Mouse (Mus musculus) midbrain, embryonic 13.5 days (tissue): Measurements from ENCODE around the gene Tor1a. TPM values are rescaled to one million over a fixed set of nuclear protein-coding genes. Genes with fewer than 3 reads are reported as not detected.
A peak's percentile ranks its signal among the peaks of the same experiment; 100 is the strongest.
"Not testable (repeated sequence)": the region's sequence is repeated elsewhere in the genome, so short reads cannot be mapped to it uniquely, and the experiment has no call there.

Experiments used
- ATAC-seq: fragments of 200-750 bp; cut with Nextera tagmentation; 2 replicates; pipeline ENCODE4 v1.8.0; 2017; ENCODE audit warnings: mild to moderate bottlenecking, moderate TSS enrichment, moderate library complexity
- H3K27ac ChIP-seq: fragments of 300-500 bp; sonication (generic); 2 replicates; pipeline ENCODE4 v1.5.1; 2015; ENCODE audit warnings: inconsistent platforms, mild to moderate bottlenecking, moderate library complexity
- H3K27me3 ChIP-seq: fragments of 300-500 bp; sonication (generic); 2 replicates; pipeline ENCODE4 v1.6.1; 2015; ENCODE audit warnings: mild to moderate bottlenecking, inconsistent platforms
- H3K36me3 ChIP-seq: fragments of 300-500 bp; sonication (generic); 2 replicates; pipeline ENCODE4 v1.6.1; 2015; ENCODE audit warnings: mild to moderate bottlenecking, inconsistent platforms
- H3K4me1 ChIP-seq: fragments of 300-500 bp; sonication (generic); replicated peaks from 2 replicates; pipeline ENCODE4 v1.6.1; 2015; ENCODE audit warnings: inconsistent platforms
- H3K4me2 ChIP-seq: fragments of 300-500 bp; sonication (generic); replicated peaks from 2 replicates; pipeline ENCODE4 v1.6.1; 2015; ENCODE audit warnings: moderate library complexity, mild to moderate bottlenecking, inconsistent platforms
- H3K4me3 ChIP-seq: fragments of 300-500 bp; sonication (generic); replicated peaks from 2 replicates; pipeline ENCODE4 v1.5.1; 2015; ENCODE audit warnings: mild to moderate bottlenecking, inconsistent platforms
- H3K9ac ChIP-seq: fragments of 300-500 bp; sonication (generic); replicated peaks from 2 replicates; pipeline ENCODE4 v1.6.1; 2015; ENCODE audit warnings: mild to moderate bottlenecking, inconsistent platforms
- H3K9me3 ChIP-seq: fragments of 300-500 bp; sonication (generic); 2 replicates; pipeline ENCODE4 v1.6.1; 2016; ENCODE audit warnings: mild to moderate bottlenecking, inconsistent platforms
- WGBS: fragments of 180-500 bp; shearing (Covaris S2); methylation state at CpG from one replicate; pipeline ENCODE4 v1.1.7; 2015; 5-methylcytosine and 5-hydroxymethylcytosine counted together
- polyA plus RNA-seq: library from polyadenylated mRNA; unstranded; fragments of >200 nt; fragmentation: Nextera tagmentation; extraction: Ambion mirVana; gene quantifications from 2 replicates; pipeline ENCODE4 v1.2.1, GENCODE M21; 2015

Gene Tor1a
- polyA plus RNA-seq, 1 experiment from 2014 or later = 95.7 TPM

DNA sequence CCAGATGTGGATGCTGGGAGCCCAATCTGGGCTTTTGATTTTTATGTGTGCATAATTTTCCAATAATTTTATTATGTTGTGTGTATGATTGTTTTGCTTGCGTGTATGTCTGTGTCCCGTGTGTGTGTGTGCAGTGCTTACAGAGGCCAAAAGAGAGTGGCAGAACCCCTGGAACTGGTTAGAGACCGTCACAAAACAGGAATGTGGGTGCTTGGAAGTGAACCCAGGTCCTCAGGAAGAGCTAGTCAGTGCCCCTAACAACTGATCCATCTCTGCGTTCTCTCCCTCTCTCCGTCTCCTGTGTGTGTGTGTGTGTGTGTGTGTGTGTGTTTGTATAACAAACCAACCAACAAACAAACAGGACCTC is 15.3 kb downstream of the Tor1a start:
- ATAC-seq = peak; percentile 75
- Histone ChIP-seq H3K4me2 (peak overlapping the region; percentile 93), H3K27me3 (no peaks in the 10 kb centered on the region; the same call in 1 of the 2 replicates), H3K9ac (no peak overlapping the region), H3K36me3 (peaks cover 27% of the 10 kb centered on the region), H3K4me1 (peaks cover 35% of the 10 kb centered on the region), H3K9me3 (no peaks in the 10 kb centered on the region), H3K4me3 (peak overlapping the region; percentile 84), H3K27ac (peak overlapping the region; percentile 88)
- 25% methylated on average over 5 of the region's 5 CpGs for WGBS

DNA sequence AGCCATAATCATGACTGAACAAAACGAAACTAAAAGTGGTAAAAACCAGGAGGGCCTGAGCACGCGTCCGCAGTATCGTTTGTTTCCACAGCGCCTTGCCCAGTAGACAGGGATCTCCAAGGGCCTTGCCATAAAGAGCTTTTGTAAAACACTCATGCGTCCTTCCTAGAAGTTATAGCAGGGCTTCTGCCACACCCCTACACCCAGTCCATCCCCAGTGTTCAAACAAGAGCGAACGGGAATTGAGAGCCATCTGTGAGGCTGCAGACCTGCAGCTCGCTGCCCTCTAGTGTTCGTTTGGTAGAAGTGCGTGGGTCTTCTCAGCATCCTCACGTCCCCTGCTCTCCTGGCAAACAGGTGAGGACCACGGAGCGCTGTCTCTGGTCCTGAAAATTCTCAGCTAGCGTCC is 25.1 kb downstream of the Tor1a start:
- 0 out of 2 replicates have a peak, but pooled peaks cover 4% of the 10 kb centered on the region for H3K27me3 ChIP-seq
- no peak overlapping the region for H3K9ac ChIP-seq
- no peak overlapping the region for H3K27ac ChIP-seq
- no peaks in the 10 kb centered on the region for H3K4me1 ChIP-seq
- peak; percentile 82 for ATAC-seq
- H3K4me2 ChIP-seq = peak overlapping the region; percentile 28; the same call in 1 of the 2 replicates
- H3K36me3 ChIP-seq = no peaks in the 10 kb centered on the region
- 32% methylated on average over 16 of the region's 16 CpGs for WGBS
- H3K4me3 ChIP-seq = no peak overlapping the region; the same call in 1 of the 2 replicates
- H3K9me3 ChIP-seq = no peaks in the 10 kb centered on the region

DNA sequence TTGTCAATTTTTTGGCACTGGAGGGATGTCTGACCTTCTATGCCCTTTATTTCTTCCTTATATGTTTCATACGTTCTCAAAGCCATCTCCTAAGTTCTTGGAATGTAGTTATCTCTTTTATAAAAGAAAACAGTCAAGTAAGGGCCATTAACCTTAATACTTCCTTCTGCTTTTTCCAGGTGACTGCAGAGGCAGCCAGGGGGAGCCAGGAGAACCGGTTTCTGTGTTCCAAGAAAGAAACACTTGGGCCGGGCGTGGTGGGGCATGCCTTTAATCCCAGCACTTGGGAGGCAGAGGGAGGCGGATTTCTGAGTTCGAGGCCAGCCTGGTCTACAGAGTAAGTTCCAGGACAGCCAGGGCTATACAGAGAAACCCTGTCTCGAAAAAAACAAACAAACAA is 25.6 kb downstream of the Tor1a start:
- H3K4me1 ChIP-seq, H3K27me3 ChIP-seq, H3K36me3 ChIP-seq, H3K9ac ChIP-seq, H3K4me2 ChIP-seq, H3K27ac ChIP-seq, H3K4me3 ChIP-seq, ATAC-seq, H3K9me3 ChIP-seq: not testable (repeated sequence)
- WGBS = 56% methylated on average over 7 of the region's 7 CpGs

- WGBS = 90% methylated on average over 5 of the region's 5 CpGs
- H3K9ac ChIP-seq = no peak overlapping the region
Observed at GRCm38 (mm10) chr2:30941586-30941985, 26.1 kb downstream of the Tor1a start.

DNA sequence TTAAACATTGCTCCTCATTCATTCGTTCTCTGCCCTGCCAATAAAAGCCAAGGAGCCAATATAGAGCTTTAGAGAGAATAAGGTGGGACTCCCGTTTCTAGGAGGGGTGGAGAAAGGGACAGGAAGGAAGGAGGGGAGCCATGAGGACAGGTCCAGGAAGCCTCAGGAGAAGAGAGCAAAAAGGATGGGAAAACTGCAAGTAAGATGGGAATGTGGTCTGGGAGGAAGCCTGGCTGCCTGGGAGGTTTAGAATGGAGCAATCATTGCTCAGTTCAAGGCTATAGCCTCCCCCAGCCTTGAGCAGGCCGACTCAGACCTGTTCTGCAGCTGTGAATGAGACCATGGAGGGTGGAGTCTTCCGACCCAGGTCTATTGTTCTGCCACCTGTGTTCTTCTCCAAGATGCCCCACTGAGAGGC is 29.1 kb downstream of the Tor1a start:
- Histone ChIP-seq H3K9me3 (no peaks in the 10 kb centered on the region), H3K27ac (no peak overlapping the region), H3K27me3 (0 out of 2 replicates have a peak, but pooled peaks cover 7% of the 10 kb centered on the region), H3K4me1 (no peaks in the 10 kb centered on the region), H3K9ac (no peak overlapping the region), H3K36me3 (no peaks in the 10 kb centered on the region), H3K4me3 (no peak overlapping the region), H3K4me2 (no peak overlapping the region)
- WGBS = 54% methylated on average over 4 of the region's 4 CpGs
- ATAC-seq = no peak

More at GRCm38 (mm10) chr2:30941586-30941985, 26.1 kb downstream of the Tor1a start:
- Histone ChIP-seq H3K27me3 (0 out of 2 replicates have a peak, but pooled peaks cover 4% of the 10 kb centered on the region), H3K36me3 (no peaks in the 10 kb centered on the region), H3K4me1 (no peaks in the 10 kb centered on the region), H3K27ac (no peak overlapping the region), H3K4me2 (no peak overlapping the region), H3K4me3 (no peak overlapping the region), H3K9me3 (no peaks in the 10 kb centered on the region)
- ATAC-seq = no peak

- no peak overlapping the region for H3K4me3 ChIP-seq
- H3K9me3 ChIP-seq = no peaks in the 10 kb centered on the region
- WGBS = 89% methylated on average over 8 of the region's 8 CpGs
- no peak overlapping the region for H3K9ac ChIP-seq
- H3K4me1 ChIP-seq = peaks cover 6% of the 10 kb centered on the region; the same call in 1 of the 2 replicates
- no peak overlapping the region for H3K4me2 ChIP-seq
- no peaks in the 10 kb centered on the region for H3K36me3 ChIP-seq
- ATAC-seq = no peak
- no peak overlapping the region for H3K27ac ChIP-seq
- H3K27me3 ChIP-seq = 0 out of 2 replicates have a peak, but pooled peaks cover 7% of the 10 kb centered on the region
Observed at GRCm38 (mm10) chr2:30937731-30938130, 30.0 kb downstream of the Tor1a start.

DNA sequence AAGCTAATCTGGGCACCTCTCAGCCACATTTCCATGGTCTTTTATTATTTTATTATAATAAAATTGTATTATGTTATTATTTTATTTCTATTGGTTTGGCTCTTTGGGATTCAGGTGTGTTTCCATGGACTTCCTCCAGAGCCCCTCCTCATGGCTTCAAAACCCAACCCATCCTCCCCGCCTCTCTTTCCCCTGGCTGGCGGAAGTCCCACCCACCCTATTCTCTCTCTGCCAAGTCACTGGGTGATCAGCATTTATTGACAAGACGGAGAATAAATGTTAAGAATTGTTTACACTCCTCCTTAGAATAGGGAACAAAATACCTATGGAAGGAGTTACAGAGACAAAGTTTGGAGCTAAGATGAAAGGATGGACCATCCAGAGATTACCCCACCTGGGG is 30.9 kb downstream of the Tor1a start:
- H3K4me3 ChIP-seq = no peak overlapping the region
- H3K4me2 ChIP-seq = no peak overlapping the region
- ATAC-seq = no peak
- H3K4me1 ChIP-seq = peaks cover 6% of the 10 kb centered on the region; the same call in 1 of the 2 replicates
- H3K9me3 ChIP-seq = no peaks in the 10 kb centered on the region
- WGBS = 76% methylated on average over 3 of the region's 3 CpGs
- 0 out of 2 replicates have a peak, but pooled peaks cover 7% of the 10 kb centered on the region for H3K27me3 ChIP-seq
- H3K27ac ChIP-seq = no peak overlapping the region
- H3K36me3 ChIP-seq = no peaks in the 10 kb centered on the region
- no peak overlapping the region for H3K9ac ChIP-seq

GRCm38 (mm10) chr2:30933917-30934450 is 33.7 kb downstream of the Tor1a start:
- no peak overlapping the region for H3K4me2 ChIP-seq
- no peak overlapping the region for H3K9ac ChIP-seq
- H3K4me3 ChIP-seq = no peak overlapping the region
- H3K9me3 ChIP-seq = no peaks in the 10 kb centered on the region
- WGBS = 22% methylated on average over 7 of the region's 7 CpGs
- no peak overlapping the region for H3K27ac ChIP-seq
- 0 out of 2 replicates have a peak, but pooled peaks cover 7% of the 10 kb centered on the region for H3K27me3 ChIP-seq
- H3K4me1 ChIP-seq = peaks cover 15% of the 10 kb centered on the region
- no peaks in the 10 kb centered on the region for H3K36me3 ChIP-seq
- 0 out of 2 replicates have a peak, but pooled peaks have one; percentile 32 for ATAC-seq

DNA sequence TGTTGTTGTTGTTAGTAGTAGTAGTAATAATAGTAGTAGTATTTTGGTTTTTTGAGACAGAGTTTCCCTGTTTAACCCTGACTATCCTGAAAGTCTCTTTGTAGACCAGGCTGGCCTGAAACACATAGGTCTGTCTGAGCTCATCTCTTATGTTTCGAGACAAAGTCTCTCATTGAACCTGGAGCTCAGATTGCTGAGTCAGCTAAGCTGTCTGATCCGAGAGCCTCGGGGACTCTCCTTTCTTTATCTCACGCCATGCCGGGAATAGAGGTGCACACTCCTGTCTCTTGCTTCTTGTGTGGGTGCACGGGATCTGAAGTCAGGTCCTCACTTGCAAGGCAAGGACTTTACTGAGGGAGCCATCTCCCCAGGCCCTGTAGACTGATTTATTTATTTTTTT is 34.7 kb downstream of the Tor1a start:
- no peak for ATAC-seq
- no peak overlapping the region for H3K4me2 ChIP-seq
- 63% methylated on average over 6 of the region's 6 CpGs for WGBS

DNA sequence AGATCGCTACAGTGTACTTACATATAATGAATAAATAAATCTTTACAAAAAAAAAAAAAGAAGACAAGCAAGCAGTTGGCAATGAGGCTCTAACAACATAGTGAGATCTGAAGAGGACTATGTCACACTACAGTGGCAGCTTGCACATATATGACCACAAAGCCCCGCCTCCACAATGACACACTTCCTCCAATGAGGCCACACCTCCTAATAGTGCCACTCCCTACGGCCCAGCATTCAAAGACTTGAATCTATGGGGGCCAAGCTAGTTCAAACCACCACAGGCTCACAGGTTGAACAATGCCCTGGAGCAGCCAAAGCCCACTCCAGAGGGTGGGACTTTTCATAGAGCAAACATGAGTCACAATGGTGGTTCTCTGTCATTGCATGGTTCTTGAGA is 35.8 kb downstream of the Tor1a start:
- Histone ChIP-seq H3K4me1 (peaks cover 19% of the 10 kb centered on the region), H3K9me3 (no peaks in the 10 kb centered on the region), H3K9ac (no peak overlapping the region), H3K36me3 (no peaks in the 10 kb centered on the region), H3K4me2 (no peak overlapping the region), H3K27ac (no peak overlapping the region), H3K27me3 (0 out of 2 replicates have a peak, but pooled peaks cover 7% of the 10 kb centered on the region), H3K4me3 (no peak overlapping the region)
- WGBS = 88% methylated on average over 3 of the region's 3 CpGs
- no peak for ATAC-seq

More for the DNA sequence above, 34.7 kb downstream of the Tor1a start:
- Histone ChIP-seq H3K4me1 (peaks cover 19% of the 10 kb centered on the region), H3K27me3 (0 out of 2 replicates have a peak, but pooled peaks cover 7% of the 10 kb centered on the region), H3K27ac (no peak overlapping the region), H3K36me3 (no peaks in the 10 kb centered on the region), H3K9me3 (no peaks in the 10 kb centered on the region), H3K9ac (no peak overlapping the region), H3K4me3 (no peak overlapping the region)

- not testable (repeated sequence) for ATAC-seq, H3K4me2 ChIP-seq, H3K9me3 ChIP-seq, H3K27me3 ChIP-seq, H3K27ac ChIP-seq, H3K4me3 ChIP-seq, H3K36me3 ChIP-seq, H3K9ac ChIP-seq
- WGBS = 91% methylated on average over 2 of the region's 2 CpGs
- peaks cover 19% of the 10 kb centered on the region for H3K4me1 ChIP-seq
Observed at GRCm38 (mm10) chr2:30930846-30931245, 36.9 kb downstream of the Tor1a start.

GRCm38 (mm10) chr2:30929483-30930045 is 38.2 kb downstream of the Tor1a start, which contains the start of gene Ptges:
Ptges (minus strand) TSS chr2:30929863.
- no peak within 1 kb of the TSS for H3K27ac ChIP-seq
- H3K9me3 ChIP-seq = no peaks in the 10 kb centered on the region
- peak within 1 kb of the TSS; percentile 34 for H3K4me3 ChIP-seq
- no peaks in the 10 kb centered on the region for H3K36me3 ChIP-seq
- peak; percentile 68 for ATAC-seq
- H3K4me2 ChIP-seq = peak within 1 kb of the TSS; percentile 60
- H3K27me3 ChIP-seq = 0 out of 2 replicates have a peak, but pooled peaks cover 2% of the 10 kb centered on the region
- peaks cover 19% of the 10 kb centered on the region for H3K4me1 ChIP-seq
- 3% methylated on average over 23 of the region's 23 CpGs for WGBS
- H3K9ac ChIP-seq = peak within 1 kb of the TSS; percentile 64
